In genomic region chr7:35379492-35380119, GRCm38 (mm10) we compare ENCODE assay signal across 9 mouse cellular contexts. TPM values are rescaled to one million over a fixed set of nuclear protein-coding genes. Genes with fewer than 3 reads are reported as not detected.
A peak's percentile ranks its signal among the peaks of the same experiment; 100 is the strongest.
DNase-seq lines count a peak whose midpoint lies in the region; ATAC-seq and TF ChIP-seq lines count a peak whose summit lies in the region.
"Had no signal": no experiment of that assay in that cellular context is flagged by ENCODE, and none has a peak within 500 bp of the region (broad histone marks: within the 10 kb centered on the region; RNA-seq: fewer than 3 reads in every experiment).

No protein-coding gene starts in this region.

- 45% methylated on average over 16 of the region's 16 CpGs for WGBS in forebrain, embryonic 14.5 days
- 42% methylated on average over 16 of the region's 16 CpGs for WGBS in forebrain, postnatal 0 days
- 41% methylated on average over 16 of the region's 16 CpGs for WGBS in lung, postnatal 0 days
- WGBS in neural tube, embryonic 14.5 days: 52% methylated on average over 16 of the region's 16 CpGs

- TF ChIP-seq CTCF in forebrain, postnatal 0 days (IDR thresholded peaks at IDR 0.05; ENCODE audit: low read depth): no peak
- no peak for TF ChIP-seq CTCF in lung, postnatal 0 days (IDR thresholded peaks at IDR 0.05)

- TF ChIP-seq EP300 in lung, postnatal 0 days (IDR thresholded peaks at IDR 0.05): no peak

- DNase-seq in forebrain, embryonic 14.5 days (ENCODE audit: low spot score): no peak
- no peak for DNase-seq in forebrain, postnatal 0 days
- no peak for DNase-seq in lung, postnatal 0 days (ENCODE audit: low spot score)
- no peak for DNase-seq in lung, postnatal 25 days (ENCODE audit: low spot score)
- DNase-seq in thymus, postnatal 14 days: no peak
- DNase-seq: B cell, adult 2 months had no signal

- 0 out of 2 replicates have a peak, but pooled peaks have one; percentile 23 for ATAC-seq in forebrain, embryonic 14.5 days
- ATAC-seq in forebrain, postnatal 0 days: no peak
- peak; percentile 52; the same call in 1 of the 2 replicates for ATAC-seq in lung, postnatal 0 days
- ATAC-seq in granulocyte monocyte progenitor cell, adult 5-6 weeks (replicated peaks; ENCODE audit: poor library complexity, severe bottlenecking): peak; percentile 72
- peak; percentile 54; the same call in 1 of the 2 replicates for ATAC-seq in neural tube, embryonic 14.5 days (ENCODE audit: low read depth)
- ATAC-seq in activated CD4-positive, CD25-positive, alpha-beta regulatory T cell, adult 4 months: no peak

- H3K9ac ChIP-seq in forebrain, embryonic 14.5 days (ENCODE audit: low read length): no peak overlapping the region
- H3K9ac ChIP-seq in forebrain, postnatal 0 days: no peak overlapping the region
- no peak overlapping the region for H3K9ac ChIP-seq in lung, postnatal 0 days (replicated peaks; ENCODE audit: low read depth)
- no peak overlapping the region for H3K9ac ChIP-seq in neural tube, embryonic 14.5 days (replicated peaks; ENCODE audit: low read depth, low read length)

- H3K4me1 ChIP-seq in forebrain, embryonic 14.5 days (ENCODE audit: control insufficient read depth, insufficient read depth, low read length): no peaks in the 10 kb centered on the region
- H3K4me1 ChIP-seq in forebrain, postnatal 0 days (ENCODE audit: insufficient read depth): no peaks in the 10 kb centered on the region
- H3K4me1 ChIP-seq in lung, postnatal 0 days (ENCODE audit: insufficient read depth, low read depth, low read length): no peaks in the 10 kb centered on the region
- no peaks in the 10 kb centered on the region for H3K4me1 ChIP-seq in neural tube, embryonic 14.5 days (ENCODE audit: control insufficient read depth, insufficient read depth, low read length)

- no peak overlapping the region for H3K27ac ChIP-seq in forebrain, embryonic 14.5 days (ENCODE audit: low read depth, low read length)
- H3K27ac ChIP-seq in forebrain, postnatal 0 days (ENCODE audit: low read depth, low read length): no peak overlapping the region
- no peak overlapping the region for H3K27ac ChIP-seq in lung, postnatal 0 days (ENCODE audit: low read length)
- no peak overlapping the region for H3K27ac ChIP-seq in neural tube, embryonic 14.5 days (ENCODE audit: low read depth, low read length)

- no peak overlapping the region for H3K4me3 ChIP-seq in forebrain, embryonic 14.5 days (ENCODE audit: low read depth, low read length)
- no peak overlapping the region for H3K4me3 ChIP-seq in forebrain, postnatal 0 days (ENCODE audit: low read depth, low read length)
- H3K4me3 ChIP-seq in lung, postnatal 0 days (ENCODE audit: low read depth, low read length): no peak overlapping the region
- no peak overlapping the region for H3K4me3 ChIP-seq in neural tube, embryonic 14.5 days (ENCODE audit: low read depth, low read length)

- no peaks in the 10 kb centered on the region for H3K36me3 ChIP-seq in forebrain, embryonic 14.5 days (ENCODE audit: control insufficient read depth, insufficient read depth, low read length)
- no peaks in the 10 kb centered on the region for H3K36me3 ChIP-seq in forebrain, postnatal 0 days (ENCODE audit: insufficient read depth)
- H3K36me3 ChIP-seq in lung, postnatal 0 days (ENCODE audit: insufficient read depth, low read length): no peaks in the 10 kb centered on the region
- no peaks in the 10 kb centered on the region for H3K36me3 ChIP-seq in neural tube, embryonic 14.5 days (ENCODE audit: control insufficient read depth, insufficient read depth, low read length)

- H3K9me3 ChIP-seq in forebrain, embryonic 14.5 days (replicated peaks; ENCODE audit: control insufficient read depth, low read length): no peaks in the 10 kb centered on the region
- H3K9me3 ChIP-seq in forebrain, postnatal 0 days (ENCODE audit: low read length): no peaks in the 10 kb centered on the region
- no peaks in the 10 kb centered on the region for H3K9me3 ChIP-seq in lung, postnatal 0 days (ENCODE audit: low read length)
- no peaks in the 10 kb centered on the region for H3K9me3 ChIP-seq in neural tube, embryonic 14.5 days (ENCODE audit: control insufficient read depth, low read length)

- no peak overlapping the region for H3K4me2 ChIP-seq in forebrain, embryonic 14.5 days (ENCODE audit: low read length)
- H3K4me2 ChIP-seq in forebrain, postnatal 0 days (ENCODE audit: low read depth): no peak overlapping the region
- 0 out of 2 replicates have a peak overlapping the region, but pooled peaks have one; percentile 8 for H3K4me2 ChIP-seq in lung, postnatal 0 days (replicated peaks; ENCODE audit: low read depth, low read length)
- H3K4me2 ChIP-seq in neural tube, embryonic 14.5 days (ENCODE audit: low read depth, low read length): no peak overlapping the region

- no peaks in the 10 kb centered on the region for H3K27me3 ChIP-seq in forebrain, embryonic 14.5 days (replicated peaks; ENCODE audit: control insufficient read depth, insufficient read depth, low read length)
- H3K27me3 ChIP-seq in forebrain, postnatal 0 days (ENCODE audit: insufficient read depth, low read length): no peaks in the 10 kb centered on the region
- H3K27me3 ChIP-seq in lung, postnatal 0 days (replicated peaks; ENCODE audit: insufficient read depth, low read length): no peaks in the 10 kb centered on the region
- H3K27me3 ChIP-seq in neural tube, embryonic 14.5 days (ENCODE audit: control insufficient read depth, insufficient read depth, low read length): no peaks in the 10 kb centered on the region

RNA-seq across cellular contexts. Expression of gene Faap24, which starts 17.0 kb away (rescaled TPM):
- polyA plus RNA-seq in forebrain, embryonic 14.5 days (2014; fragmentation: Nextera tagmentation; extraction: Ambion mirVana): 21.6 and 22.7 TPM in 2 replicates
- total RNA-seq in forebrain, postnatal 0 days (2014; rRNA removed): 8.8 and 9.8 TPM in 2 replicates
- polyA plus RNA-seq in forebrain, postnatal 0 days (2015; fragmentation: Nextera tagmentation; extraction: Ambion mirVana): 12.9 and 14.7 TPM in 2 replicates
- 10.5 and 11.1 TPM in 2 replicates for polyA plus RNA-seq in lung, postnatal 0 days (2015; fragmentation: Nextera tagmentation; extraction: Ambion mirVana)
- 15.7 and 16.8 TPM in 2 replicates for total RNA-seq in granulocyte monocyte progenitor cell, adult 5-6 weeks (2014; fragmentation: Nextera tagmentation)
- 11.3 and 14.3 TPM in 2 replicates for total RNA-seq in granulocyte monocyte progenitor cell, adult 5-6 weeks (2017)
- 16.6 and 17.8 TPM in 2 replicates for polyA plus RNA-seq in neural tube, embryonic 14.5 days (2014; fragmentation: Nextera tagmentation; extraction: Ambion mirVana)
- 10 to 100 TPM; 28.4 to 33.7 TPM for polyA plus RNA-seq in activated CD4-positive, CD25-positive, alpha-beta regulatory T cell, adult 4 months (2017; shearing (Covaris generic))

RNA-seq across cellular contexts. Expression of gene Cep89, which starts 17.2 kb away (rescaled TPM):
- polyA plus RNA-seq in forebrain, embryonic 14.5 days (2014; fragmentation: Nextera tagmentation; extraction: Ambion mirVana): 23.8 and 28.3 TPM in 2 replicates
- 11.9 and 12.1 TPM in 2 replicates for total RNA-seq in forebrain, postnatal 0 days (2014; rRNA removed)
- polyA plus RNA-seq in forebrain, postnatal 0 days (2015; fragmentation: Nextera tagmentation; extraction: Ambion mirVana): 22.2 and 28.2 TPM in 2 replicates
- polyA plus RNA-seq in lung, postnatal 0 days (2015; fragmentation: Nextera tagmentation; extraction: Ambion mirVana): 10.7 and 14.3 TPM in 2 replicates
- total RNA-seq in granulocyte monocyte progenitor cell, adult 5-6 weeks (2014; fragmentation: Nextera tagmentation): 5.7 and 7.2 TPM in 2 replicates
- total RNA-seq in granulocyte monocyte progenitor cell, adult 5-6 weeks (2017): 8.4 and 10.6 TPM in 2 replicates
- 24.2 and 25.1 TPM in 2 replicates for polyA plus RNA-seq in neural tube, embryonic 14.5 days (2014; fragmentation: Nextera tagmentation; extraction: Ambion mirVana)
- polyA plus RNA-seq in activated CD4-positive, CD25-positive, alpha-beta regulatory T cell, adult 4 months (2017; shearing (Covaris generic)): 10 to 100 TPM; 11.8 to 15.1 TPM

RNA-seq across cellular contexts. Expression of gene Rhpn2, which starts 45.6 kb away (rescaled TPM):
- 1.2 and 1.6 TPM in 2 replicates for polyA plus RNA-seq in forebrain, embryonic 14.5 days (2014; fragmentation: Nextera tagmentation; extraction: Ambion mirVana)
- total RNA-seq in forebrain, postnatal 0 days (2014; rRNA removed): 2.0 and 3.3 TPM in 2 replicates
- polyA plus RNA-seq in forebrain, postnatal 0 days (2015; fragmentation: Nextera tagmentation; extraction: Ambion mirVana): 0.99 and 1.6 TPM in 2 replicates
- 4.6 and 5.5 TPM in 2 replicates for polyA plus RNA-seq in lung, postnatal 0 days (2015; fragmentation: Nextera tagmentation; extraction: Ambion mirVana)
- not detected in 2 replicates for total RNA-seq in granulocyte monocyte progenitor cell, adult 5-6 weeks (2014; fragmentation: Nextera tagmentation)
- not detected in 2 replicates for total RNA-seq in granulocyte monocyte progenitor cell, adult 5-6 weeks (2017)
- polyA plus RNA-seq in neural tube, embryonic 14.5 days (2014; fragmentation: Nextera tagmentation; extraction: Ambion mirVana): 5.8 TPM in 2 replicates
- polyA plus RNA-seq in activated CD4-positive, CD25-positive, alpha-beta regulatory T cell, adult 4 months (2017; shearing (Covaris generic)): under 1 TPM; 0.29 to 0.36 TPM

Comparison
In these comparisons a context has a peak if more than half of its experiments do, and no peak if none do; other contexts are left out.
1. ATAC-seq: peak in forebrain, embryonic 14.5 days (single experiment), lung, postnatal 0 days (single experiment), granulocyte monocyte progenitor cell, adult 5-6 weeks (single experiment) and neural tube, embryonic 14.5 days (single experiment); none in forebrain, postnatal 0 days (single experiment) and activated CD4-positive, CD25-positive, alpha-beta regulatory T cell, adult 4 months (single experiment).